Mouse (Mus musculus): ENCODE results near the gene Ccdc40. TPM values are rescaled to one million over a fixed set of nuclear protein-coding genes. Genes with fewer than 3 reads are reported as not detected.
A peak's percentile ranks its signal among the peaks of the same experiment; 100 is the strongest.

The Ccdc40 gene
- total RNA-seq, 4 experiments from 2014 or later, result 0.20 TPM; not detected in 3

DNA sequence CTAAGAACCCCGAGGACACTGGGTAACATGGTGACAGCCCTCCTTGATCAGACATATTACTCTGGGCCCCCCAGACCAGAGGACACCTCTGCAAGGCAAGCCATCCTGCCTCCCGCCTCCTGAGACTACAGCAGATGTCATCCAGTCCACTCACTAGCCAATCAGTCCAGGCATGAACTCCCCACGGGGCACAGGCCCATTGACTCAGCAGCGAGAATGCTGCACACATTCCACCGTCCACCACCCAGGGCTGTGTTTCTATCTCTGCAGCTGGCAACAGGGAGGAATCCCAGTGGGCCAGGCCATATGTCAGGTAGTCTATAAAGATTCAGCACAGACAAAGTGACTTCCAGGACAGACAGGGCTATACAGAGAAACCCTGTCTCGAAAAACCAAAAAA is 20.4 kb upstream of the Ccdc40 start:
- no peak for DNase-seq (ENCODE audit: low spot score)

DNA sequence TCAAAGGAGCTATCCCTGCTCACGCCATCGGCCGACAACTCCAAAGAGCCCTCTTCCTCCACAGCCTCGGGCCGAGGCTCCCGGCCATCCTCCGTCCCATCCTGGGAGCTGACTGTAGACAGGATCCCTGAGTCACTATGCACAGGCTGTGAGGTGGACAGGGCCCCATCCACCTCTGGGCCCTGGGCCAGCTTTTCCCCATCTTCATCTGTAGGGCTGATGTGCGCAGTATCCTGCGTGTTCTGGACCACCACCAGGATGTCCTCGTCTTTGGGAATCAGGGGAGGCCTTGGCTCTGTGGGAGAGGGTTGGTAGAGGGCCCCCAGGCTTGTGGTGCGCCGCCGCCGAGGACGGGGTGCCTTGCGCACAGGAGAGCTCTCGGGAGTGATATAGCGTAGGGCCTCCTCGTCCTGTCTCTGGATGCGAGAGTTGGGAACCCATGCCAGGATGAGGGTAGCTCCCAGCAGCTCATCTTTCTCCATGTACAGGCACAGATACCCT is 19.5 kb upstream of the Ccdc40 start:
- DNase-seq (ENCODE audit: low spot score), result no peak

- DNase-seq (ENCODE audit: low spot score), result peak; percentile 78
Measured at GRCm38 (mm10) chr11:119209371-119210025, 18.9 kb upstream of the Ccdc40 start.

- DNase-seq (ENCODE audit: low spot score), result peak; percentile 73
Measured at GRCm38 (mm10) chr11:119210321-119211100, 17.9 kb upstream of the Ccdc40 start.

DNA sequence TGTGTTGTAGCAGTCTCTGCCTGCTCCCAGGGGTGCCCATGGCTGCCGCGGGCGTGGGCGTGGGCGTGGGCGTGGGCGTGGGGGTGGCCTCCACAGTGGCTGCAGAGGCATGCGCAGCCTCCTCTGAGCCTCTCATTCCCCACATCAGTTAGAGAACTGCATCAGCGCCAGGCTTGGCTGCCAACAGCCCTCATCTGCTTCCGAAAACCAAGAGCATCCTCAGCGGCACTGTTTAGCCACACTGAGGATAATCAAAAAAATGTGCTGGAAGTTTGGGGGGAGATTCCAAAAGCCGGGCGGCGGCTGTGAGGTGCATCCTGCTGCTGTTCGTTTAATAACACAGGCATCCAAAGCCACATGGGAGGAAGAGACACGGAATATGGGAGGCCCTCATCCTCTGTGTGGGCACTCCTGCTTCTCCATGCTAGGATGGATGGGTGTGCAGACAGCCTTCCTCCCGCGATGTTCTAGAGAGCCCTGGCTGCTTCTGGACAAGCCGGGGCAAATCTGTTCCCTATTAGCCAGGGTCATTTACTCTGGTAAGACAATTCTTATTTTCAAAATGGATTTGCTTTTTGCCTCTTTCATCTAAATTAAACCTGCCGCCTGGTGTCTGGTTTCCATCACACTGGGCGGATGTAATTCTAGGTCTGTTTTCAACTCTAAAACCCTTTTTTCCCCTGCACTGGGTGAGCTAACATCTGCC is 16.6 kb upstream of the Ccdc40 start:
- no peak for DNase-seq (ENCODE audit: low spot score)

- no peak for DNase-seq (ENCODE audit: low spot score)
Measured at GRCm38 (mm10) chr11:119213166-119213885, 15.0 kb upstream of the Ccdc40 start.

DNA sequence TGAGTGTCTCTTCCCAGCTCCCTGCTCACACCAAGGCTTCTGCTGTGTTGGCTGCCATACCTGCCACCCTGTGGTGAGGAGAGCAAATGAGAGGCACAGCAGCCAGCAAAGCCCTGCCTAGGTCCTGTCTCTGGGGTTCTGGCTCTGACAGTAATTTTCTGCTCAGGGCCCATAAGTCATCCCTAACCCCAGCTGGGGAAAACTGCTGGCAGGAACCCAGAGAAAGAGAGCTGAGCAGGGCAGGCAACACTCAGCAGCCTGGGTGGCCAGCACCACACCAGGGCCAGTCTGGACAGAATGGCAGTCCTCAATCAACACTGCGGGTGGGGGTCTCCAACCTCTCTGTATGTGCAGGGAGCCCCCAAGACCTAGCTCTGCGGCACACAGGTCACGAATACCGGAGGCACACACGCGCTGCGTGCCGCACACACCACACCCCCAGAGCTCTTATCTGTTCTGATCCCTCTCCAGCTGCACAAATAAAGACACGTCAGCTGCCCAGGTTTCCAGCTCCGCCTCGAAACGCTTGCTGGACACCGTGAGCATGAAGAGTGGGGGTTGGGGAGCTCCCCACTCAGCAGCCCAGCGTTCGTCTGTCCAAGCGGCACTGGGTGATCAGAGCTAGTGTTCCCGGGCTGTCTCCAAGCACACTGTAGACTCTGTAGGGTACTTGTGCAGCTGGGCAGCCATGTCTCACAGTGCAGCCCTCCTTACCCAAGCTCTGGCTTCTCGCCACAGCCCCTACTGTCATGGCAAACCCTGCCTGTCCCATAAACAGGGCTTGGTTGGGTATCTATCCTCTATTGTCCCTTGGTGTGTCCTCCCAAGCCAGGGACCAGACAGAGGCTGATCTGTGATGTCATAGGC is 13.1 kb upstream of the Ccdc40 start:
- peak; percentile 65 for DNase-seq (ENCODE audit: low spot score)

- peak; percentile 69 for DNase-seq (ENCODE audit: low spot score)
Measured at GRCm38 (mm10) chr11:119215905-119216507, 12.4 kb upstream of the Ccdc40 start.

DNA sequence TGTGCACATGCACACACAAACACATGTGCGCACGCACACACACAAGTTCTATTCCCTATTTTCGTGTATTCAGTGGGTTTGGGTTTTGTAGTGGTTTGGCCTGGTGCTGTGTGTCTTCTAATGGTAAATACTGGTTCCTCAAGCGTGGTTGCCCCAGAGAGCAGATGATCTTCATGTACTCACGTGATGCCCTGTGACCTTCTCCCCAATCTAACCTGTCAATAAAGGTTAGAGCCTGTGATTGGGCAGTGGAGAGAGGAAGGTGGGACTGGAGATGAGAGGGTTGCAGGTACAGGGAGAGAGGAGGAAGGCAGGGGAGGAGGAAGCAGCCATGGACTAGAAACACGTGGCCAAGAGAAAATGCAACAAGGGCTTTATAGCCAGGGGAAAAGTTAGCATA is 10.5 kb upstream of the Ccdc40 start:
- no peak for DNase-seq (ENCODE audit: low spot score)

DNA sequence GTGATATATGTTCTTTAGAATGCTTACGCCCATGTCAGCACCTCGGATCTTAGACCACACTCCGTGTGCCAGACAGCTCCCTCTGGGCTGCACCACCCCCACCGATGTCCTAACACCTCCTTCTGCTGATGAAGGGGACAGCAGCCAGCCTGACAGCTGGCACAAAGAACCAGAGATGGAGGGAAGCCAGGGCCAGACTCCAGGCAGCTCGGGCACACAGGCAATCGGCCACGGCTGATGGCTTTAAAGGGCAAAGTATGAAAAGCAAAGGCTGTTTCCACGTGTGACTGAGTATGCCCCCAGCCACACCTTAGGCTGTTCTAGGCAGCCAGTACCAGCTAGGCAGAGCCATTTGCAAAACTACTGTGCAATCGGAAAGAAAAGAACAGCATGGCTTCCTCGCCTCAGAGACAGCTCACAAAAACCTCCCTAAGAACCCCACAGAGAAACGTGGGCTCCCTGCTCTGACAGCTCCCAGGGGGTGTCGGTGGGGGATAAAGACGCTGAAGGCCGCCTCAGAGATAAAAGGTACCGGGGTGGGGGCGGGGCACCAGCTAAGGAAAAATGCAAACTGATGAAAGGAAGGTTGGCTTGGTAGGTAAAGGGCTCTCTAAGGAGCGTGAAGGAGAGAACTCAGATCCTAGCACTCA is 8.4 kb upstream of the Ccdc40 start:
- DNase-seq (ENCODE audit: low spot score), result peak; percentile 61

GRCm38 (mm10) chr11:119221812-119222510 is 6.4 kb upstream of the Ccdc40 start:
- no peak for DNase-seq (ENCODE audit: low spot score)

DNA sequence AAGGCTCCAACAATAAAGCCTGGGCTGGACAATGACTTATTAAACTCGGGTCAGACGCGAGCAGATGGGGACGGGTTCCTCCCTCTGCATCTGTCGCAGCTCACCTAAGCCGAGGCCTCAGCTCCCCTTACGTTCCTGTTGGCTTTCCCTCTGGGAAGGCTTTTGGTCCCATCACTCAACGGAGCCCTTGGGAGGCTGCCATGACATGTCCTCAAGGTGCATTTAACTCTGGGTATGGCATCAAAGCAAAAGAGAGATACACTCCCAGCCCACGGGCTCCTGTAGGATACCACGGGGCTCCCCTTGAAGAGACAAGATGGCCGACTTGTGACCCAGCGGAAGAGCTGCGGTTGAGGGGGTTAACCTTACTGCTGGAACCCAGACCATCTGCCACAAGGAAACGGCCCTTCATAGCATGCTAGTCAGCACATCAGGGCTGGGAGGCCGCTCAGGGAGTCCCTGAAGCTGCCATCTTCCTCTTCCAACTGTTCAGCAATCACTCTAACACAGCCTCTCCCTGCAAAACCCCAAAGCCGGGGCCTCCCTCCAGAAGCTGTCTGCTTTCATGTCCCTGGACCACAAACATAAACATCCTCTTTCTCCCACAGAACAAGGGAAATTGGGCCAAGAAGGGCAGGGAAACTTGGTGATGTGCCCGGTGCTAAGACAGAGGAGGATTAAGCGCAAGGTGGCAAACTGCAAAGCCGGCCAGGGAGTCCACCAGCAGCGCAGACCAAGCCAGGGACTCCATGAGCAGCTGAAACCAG is 5.1 kb upstream of the Ccdc40 start:
- DNase-seq (ENCODE audit: low spot score), result no peak

DNA sequence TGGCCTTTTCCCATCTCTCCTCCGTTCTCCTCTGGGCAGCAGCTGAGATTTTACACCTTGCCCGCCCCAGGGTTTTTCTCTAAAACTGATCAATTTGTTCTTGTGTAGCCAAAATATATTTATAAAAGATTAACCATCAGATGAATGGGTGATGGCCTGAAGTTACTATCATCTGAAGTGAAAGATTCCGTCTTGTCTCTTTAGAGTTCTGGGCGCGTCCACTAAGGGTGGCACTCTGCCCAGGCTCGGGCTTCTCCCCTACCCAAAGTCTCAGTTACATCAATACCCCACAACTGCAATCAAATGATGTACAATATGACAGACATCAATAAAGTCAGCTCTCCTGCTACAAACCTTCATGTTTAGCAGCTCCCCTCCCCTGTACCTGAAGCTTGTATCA is 3.4 kb upstream of the Ccdc40 start:
- DNase-seq (ENCODE audit: low spot score), result no peak

DNA sequence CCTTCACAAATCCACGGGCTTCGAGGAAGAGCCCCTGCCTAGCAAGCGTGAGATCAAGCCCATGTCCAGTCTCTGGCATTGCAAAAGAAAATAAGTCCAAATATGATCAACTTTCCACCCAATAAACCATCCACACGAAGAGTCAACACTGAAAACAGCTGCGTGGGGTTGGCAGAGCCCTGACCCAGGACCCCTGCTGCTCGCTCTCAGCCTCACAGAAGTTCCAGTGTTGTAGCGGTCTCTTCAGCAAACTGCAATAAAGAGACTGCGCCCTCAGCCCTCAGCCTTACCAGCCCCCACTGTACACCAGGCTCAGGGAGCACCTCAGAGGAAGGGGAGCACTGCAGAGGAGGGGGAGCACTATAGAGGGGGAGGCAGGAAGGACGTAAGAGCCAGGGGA is 2.7 kb upstream of the Ccdc40 start:
- DNase-seq (ENCODE audit: low spot score), result no peak

DNA sequence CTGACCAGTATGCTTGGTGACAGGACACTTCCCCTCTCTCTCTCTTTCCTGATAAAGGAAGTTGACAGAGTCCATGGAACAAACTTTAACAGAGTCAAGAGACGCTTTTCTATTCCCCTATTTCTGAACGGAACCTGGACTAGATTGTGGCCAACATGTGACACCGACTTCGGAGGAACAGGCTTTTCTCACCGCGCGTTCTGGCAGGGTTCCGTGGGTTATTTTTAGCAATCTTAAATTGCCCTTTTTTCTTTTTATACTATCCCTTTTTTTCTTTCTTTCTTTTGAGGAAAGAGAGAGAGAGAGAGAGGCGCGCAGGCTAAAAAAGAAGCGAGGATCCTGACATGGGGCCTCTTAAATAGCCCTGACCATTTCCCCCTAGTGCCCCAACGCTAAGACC is 781 bp upstream of the Ccdc40 start:
- DNase-seq (ENCODE audit: low spot score), result peak; percentile 33

GRCm38 (mm10) chr11:119228846-119229626 is 664 bp downstream of the Ccdc40 start:
- peak; percentile 75 for DNase-seq (ENCODE audit: low spot score)

DNA sequence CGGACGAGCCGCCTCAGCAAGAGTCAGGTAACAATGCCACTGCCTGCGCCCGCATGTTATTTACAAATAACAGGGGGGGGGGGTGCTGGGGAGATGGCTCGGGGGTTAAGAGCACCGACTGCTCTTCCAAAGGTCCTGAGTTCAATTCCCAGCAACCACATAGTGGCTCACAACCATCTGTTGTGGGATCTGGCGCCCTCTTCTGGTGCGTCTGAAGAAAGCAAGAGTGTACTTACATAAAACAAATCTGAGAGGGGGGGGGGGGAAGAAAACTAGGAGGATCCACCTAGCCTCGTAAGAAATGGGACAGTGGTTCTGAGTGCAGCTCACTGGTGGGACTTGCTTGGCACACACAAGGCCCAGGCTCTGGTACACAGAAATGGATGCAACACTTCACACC is 6.4 kb downstream of the Ccdc40 start:
- no peak for DNase-seq (ENCODE audit: low spot score)

DNA sequence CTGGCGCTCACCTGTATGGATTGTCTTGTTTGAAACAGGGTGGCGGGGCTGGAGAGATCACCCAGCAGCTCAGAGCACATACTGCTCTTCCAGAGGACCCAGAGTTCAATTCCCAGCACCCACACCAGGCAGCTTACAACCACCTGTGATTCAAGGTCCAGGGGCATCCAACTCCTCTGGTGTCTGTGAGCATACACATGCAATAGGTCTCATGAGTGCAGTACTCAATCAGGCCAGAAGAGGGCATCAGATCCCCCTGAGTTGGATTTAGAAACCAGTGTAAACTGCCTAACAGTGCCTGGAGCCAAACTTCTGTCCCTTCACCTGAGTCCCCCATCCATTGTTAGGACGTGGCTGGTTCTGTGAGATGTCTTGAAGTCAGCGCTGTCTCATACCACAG is 7.2 kb downstream of the Ccdc40 start:
- no peak for DNase-seq (ENCODE audit: low spot score)

All from heart, adult 8-10 months (tissue).